Mouse (Mus musculus) forebrain, embryonic 14.5 days (tissue): ENCODE measurements around the gene Gm36210. TPM values are rescaled to one million over a fixed set of nuclear protein-coding genes. Genes with fewer than 3 reads are reported as not detected.
"Not testable (repeated sequence)": the region's sequence is repeated elsewhere in the genome, so short reads cannot be mapped to it uniquely, and the experiment has no call there.

Experiments
- ATAC-seq: fragments of 200-750 bp; cut with Nextera tagmentation; 2 replicates; pipeline ENCODE4 v1.8.0; 2017; ENCODE audit warnings: mild to moderate bottlenecking, moderate library complexity
- DNase-seq: peaks from one replicate; pipeline ENCODE4 v3.0.0-alpha.2; 2015; ENCODE audit warnings: low spot score
- H3K27ac ChIP-seq: fragments of 300-500 bp; sonication (generic); 2 replicates; pipeline ENCODE4 v1.5.1; 2014; ENCODE audit warnings: low read depth, mild to moderate bottlenecking, control low read depth, low read length, moderate library complexity
- H3K27me3 ChIP-seq: fragments of 300-500 bp; sonication (generic); replicated peaks from 2 replicates; pipeline ENCODE4 v1.6.1; 2014; ENCODE audit warnings: low read length, control low read depth, mixed read lengths; ENCODE audit not compliant: control insufficient read depth, insufficient read depth
- H3K36me3 ChIP-seq: fragments of 300-500 bp; sonication (generic); 2 replicates; pipeline ENCODE4 v1.6.1; 2014; ENCODE audit warnings: low read length, control low read depth; ENCODE audit not compliant: control insufficient read depth, insufficient read depth
- H3K4me1 ChIP-seq: fragments of 300-500 bp; sonication (generic); 2 replicates; pipeline ENCODE4 v1.6.1; 2014; ENCODE audit warnings: antibody characterized with exemption, low read length, control low read depth; ENCODE audit not compliant: control insufficient read depth, insufficient read depth
- H3K4me2 ChIP-seq: fragments of 300-500 bp; sonication (generic); 2 replicates; pipeline ENCODE4 v1.6.1; 2014; ENCODE audit warnings: mild to moderate bottlenecking, control low read depth, low read length
- H3K4me3 ChIP-seq: fragments of 300-500 bp; sonication (generic); 2 replicates; pipeline ENCODE4 v1.5.1; 2014; ENCODE audit warnings: low read depth, low read length, control low read depth
- H3K9ac ChIP-seq: fragments of 300-500 bp; sonication (generic); 2 replicates; pipeline ENCODE4 v1.6.1; 2014; ENCODE audit warnings: mild to moderate bottlenecking, low read length, control low read depth, moderate library complexity
- H3K9me3 ChIP-seq: fragments of 300-500 bp; sonication (generic); replicated peaks from 2 replicates; pipeline ENCODE4 v1.6.1; 2016; ENCODE audit warnings: low read length, control low read depth, mixed read lengths; ENCODE audit not compliant: control insufficient read depth
- WGBS: fragments of 180-500 bp; shearing (Covaris S2); extraction: QIAGEN DNeasy Blood & Tissue Kit; methylation state at CpG from one replicate; pipeline ENCODE4 v1.1.7; 2014; 5-methylcytosine and 5-hydroxymethylcytosine counted together
- polyA plus RNA-seq: library from polyadenylated mRNA; unstranded; fragments of >200 nt; fragmentation: Nextera tagmentation; extraction: Ambion mirVana; gene quantifications from 2 replicates; pipeline ENCODE4 v1.2.1, GENCODE M21; 2014

The Gm36210 gene
- polyA plus RNA-seq, 1 experiment from 2014 or later, result 0.44 TPM

- Histone ChIP-seq H3K9me3 (no peaks in the 10 kb centered on the region), H3K4me2 (no peak overlapping the region), H3K27ac (no peak overlapping the region), H3K4me1 (no peaks in the 10 kb centered on the region), H3K9ac (no peak overlapping the region), H3K36me3 (no peaks in the 10 kb centered on the region), H3K27me3 (no peaks in the 10 kb centered on the region), H3K4me3 (no peak overlapping the region)
- 65% methylated on average over 4 of the region's 4 CpGs for WGBS
- ATAC-seq (no peak), DNase-seq (no peak)
Observed at GRCm38 (mm10) chr7:4886680-4887079, 19.6 kb downstream of the Gm36210 start.

GRCm38 (mm10) chr7:4879036-4879435 lies 27.3 kb downstream of the Gm36210 start:
- not testable (repeated sequence) for H3K9me3 ChIP-seq, H3K4me3 ChIP-seq, H3K9ac ChIP-seq, H3K4me2 ChIP-seq, H3K4me1 ChIP-seq, H3K36me3 ChIP-seq, H3K27ac ChIP-seq, ATAC-seq, H3K27me3 ChIP-seq, DNase-seq
- 72% methylated on average over 1 of the region's 1 CpGs for WGBS

GRCm38 (mm10) chr7:4878186-4878585 lies 28.1 kb downstream of the Gm36210 start:
- Histone ChIP-seq H3K9ac (no peak overlapping the region; the same call in 1 of the 2 replicates), H3K4me3 (no peak overlapping the region), H3K27me3 (no peaks in the 10 kb centered on the region), H3K36me3 (no peaks in the 10 kb centered on the region), H3K27ac (no peak overlapping the region), H3K9me3 (no peaks in the 10 kb centered on the region), H3K4me2 (no peak overlapping the region), H3K4me1 (peaks cover 9% of the 10 kb centered on the region; the same call in 1 of the 2 replicates)
- DNase-seq, result no peak
- ATAC-seq, result no peak

- DNase-seq (no peak), ATAC-seq (no peak; the same call in 1 of the 2 replicates)
- Histone ChIP-seq H3K4me2 (peak overlapping the region; percentile 79), H3K4me1 (peaks cover 9% of the 10 kb centered on the region; the same call in 1 of the 2 replicates), H3K36me3 (no peaks in the 10 kb centered on the region), H3K9ac (peak overlapping the region; percentile 66), H3K4me3 (peak overlapping the region; percentile 48), H3K9me3 (no peaks in the 10 kb centered on the region), H3K27ac (no peak overlapping the region), H3K27me3 (no peaks in the 10 kb centered on the region)
- 12% methylated on average over 11 of the region's 11 CpGs for WGBS
Observed at GRCm38 (mm10) chr7:4877226-4877625, 29.1 kb downstream of the Gm36210 start.

GRCm38 (mm10) chr7:4876753-4877221 lies 29.5 kb downstream of the Gm36210 start, which contains the start of gene Isoc2a:
Gene Isoc2a (plus strand): TSS chr7:4877153.
- 0% methylated on average over 20 of the region's 22 CpGs for WGBS
- Histone ChIP-seq H3K27ac (no peak within 1 kb of the TSS), H3K9me3 (no peaks in the 10 kb centered on the region), H3K36me3 (no peaks in the 10 kb centered on the region), H3K9ac (peak within 1 kb of the TSS; percentile 66), H3K4me1 (peaks cover 9% of the 10 kb centered on the region; the same call in 1 of the 2 replicates), H3K4me3 (peak within 1 kb of the TSS; percentile 48), H3K4me2 (peak within 1 kb of the TSS; percentile 79), H3K27me3 (no peaks in the 10 kb centered on the region)
- ATAC-seq (peak; percentile 100), DNase-seq (peak; percentile 97)

GRCm38 (mm10) chr7:4870133-4870532 lies 36.2 kb downstream of the Gm36210 start, which contains the start of gene Isoc2b:
Gene Isoc2b (minus strand): TSS chr7:4870258.
- Histone ChIP-seq H3K9ac (no peak within 1 kb of the TSS), H3K27me3 (no peaks in the 10 kb centered on the region), H3K4me3 (no peak within 1 kb of the TSS), H3K9me3 (no peaks in the 10 kb centered on the region), H3K4me2 (no peak within 1 kb of the TSS), H3K27ac (no peak within 1 kb of the TSS), H3K4me1 (peaks cover 6% of the 10 kb centered on the region; the same call in 1 of the 2 replicates), H3K36me3 (no peaks in the 10 kb centered on the region)
- no peak for ATAC-seq
- DNase-seq, result no peak
- 54% methylated on average over 6 of the region's 6 CpGs for WGBS

- Histone ChIP-seq H3K36me3 (no peaks in the 10 kb centered on the region), H3K4me2 (peak overlapping the region; percentile 60), H3K9me3 (no peaks in the 10 kb centered on the region), H3K9ac (peak overlapping the region; percentile 69), H3K4me3 (peak overlapping the region; percentile 52), H3K4me1 (peaks cover 6% of the 10 kb centered on the region; the same call in 1 of the 2 replicates), H3K27ac (no peak overlapping the region; the same call in 1 of the 2 replicates), H3K27me3 (no peaks in the 10 kb centered on the region)
- DNase-seq (no peak), ATAC-seq (no peak)
- 22% methylated on average over 10 of the region's 10 CpGs for WGBS
Observed at GRCm38 (mm10) chr7:4866631-4867180, 39.6 kb downstream of the Gm36210 start.

GRCm38 (mm10) chr7:4865579-4866493 lies 40.5 kb downstream of the Gm36210 start:
- DNase-seq (peak; percentile 98), ATAC-seq (peak; percentile 100)
- WGBS, result 4% methylated on average over 40 of the region's 40 CpGs
- H3K4me2 ChIP-seq, result peak overlapping the region; percentile 60
- peaks cover 6% of the 10 kb centered on the region; the same call in 1 of the 2 replicates for H3K4me1 ChIP-seq
- H3K9me3 ChIP-seq, result no peaks in the 10 kb centered on the region
- H3K36me3 ChIP-seq, result no peaks in the 10 kb centered on the region
- peak overlapping the region; percentile 69 for H3K9ac ChIP-seq
- peak overlapping the region; percentile 49; the same call in 1 of the 2 replicates for H3K27ac ChIP-seq
- peak overlapping the region; percentile 52 for H3K4me3 ChIP-seq
- no peaks in the 10 kb centered on the region for H3K27me3 ChIP-seq
